Mouse (Mus musculus) brain, embryonic 14.5 days (tissue): ENCODE data around the gene Gm13272. TPM values are rescaled to one million over a fixed set of nuclear protein-coding genes. Genes with fewer than 3 reads are reported as not detected.

Source experiments
- polyA plus RNA-seq: library from polyadenylated mRNA; depleted of rRNA; stranded (reverse); fragments of >200 nt; gene quantifications from 2 replicates; pipeline ENCODE4 v1.2.3, GENCODE M21; 2012; rRNA removed

Gene Gm13272
- polyA plus RNA-seq, 1 experiment, result not detected

Other genes starting within 250 kb of the Gm13272 start
- gene Ifna15, start 221.6 kb upstream of the Gm13272 start, polyA plus RNA-seq, result not detected in 2 replicates
- not detected in 2 replicates for gene Ifna14, start 208.1 kb upstream of the Gm13272 start, polyA plus RNA-seq
- gene Ifna9, start 187.5 kb upstream of the Gm13272 start, polyA plus RNA-seq, result not detected in 2 replicates
- not detected in 2 replicates for gene Ifna12, start 176.5 kb upstream of the Gm13272 start, polyA plus RNA-seq
- gene C87499, start 145.4 kb upstream of the Gm13272 start, polyA plus RNA-seq, result not detected in 2 replicates
- not detected in 2 replicates for gene Ifna13, start 135.4 kb upstream of the Gm13272 start, polyA plus RNA-seq
- not detected in 2 replicates for gene Ifna16, start 102.9 kb upstream of the Gm13272 start, polyA plus RNA-seq
- not detected in 2 replicates for gene Ifna2, start 95.9 kb upstream of the Gm13272 start, polyA plus RNA-seq
- gene Ifnab, start 88.5 kb upstream of the Gm13272 start, polyA plus RNA-seq, result not detected in 2 replicates
- gene Gm26566, start 58.0 kb upstream of the Gm13272 start, polyA plus RNA-seq, result 1.2 and 2.4 TPM in 2 replicates
- 45.5 and 69.0 TPM in 2 replicates for gene Klhl9, start 57.4 kb upstream of the Gm13272 start, polyA plus RNA-seq
- not detected in 2 replicates for gene Gm13271, start 25.0 kb upstream of the Gm13272 start, polyA plus RNA-seq
- gene Gm13283, start 19.7 kb upstream of the Gm13272 start, polyA plus RNA-seq, result not detected in 2 replicates
- not detected in 2 replicates for gene Gm13290, start 6.0 kb upstream of the Gm13272 start, polyA plus RNA-seq
- not detected in 2 replicates for gene Gm13289, start 2.9 kb upstream of the Gm13272 start, polyA plus RNA-seq
- gene Ifnz, start 2.3 kb downstream of the Gm13272 start, polyA plus RNA-seq, result not detected in 2 replicates
- gene Gm13276, start 5.9 kb downstream of the Gm13272 start, polyA plus RNA-seq, result not detected in 2 replicates
- gene Gm13277, start 8.8 kb downstream of the Gm13272 start, polyA plus RNA-seq, result not detected in 2 replicates
- not detected in 2 replicates for gene Gm13278, start 11.7 kb downstream of the Gm13272 start, polyA plus RNA-seq
- not detected in 2 replicates for gene Gm13275, start 14.6 kb downstream of the Gm13272 start, polyA plus RNA-seq
- not detected in 2 replicates for gene Gm13279, start 17.5 kb downstream of the Gm13272 start, polyA plus RNA-seq
- not detected in 2 replicates for gene Gm13285, start 19.8 kb downstream of the Gm13272 start, polyA plus RNA-seq
- gene Gm13287, start 23.4 kb downstream of the Gm13272 start, polyA plus RNA-seq, result not detected in 2 replicates
- not detected in 2 replicates for gene Gm13288, start 25.7 kb downstream of the Gm13272 start, polyA plus RNA-seq
- gene Ifna7, start 36.4 kb downstream of the Gm13272 start, polyA plus RNA-seq, result 0.15 TPM in 1 of 2 replicates, not detected in the other
- gene Ifna11, start 40.1 kb downstream of the Gm13272 start, polyA plus RNA-seq, result not detected in 2 replicates
- not detected in 2 replicates for gene Ifna6, start 47.6 kb downstream of the Gm13272 start, polyA plus RNA-seq
- not detected in 2 replicates for gene Ifna5, start 55.7 kb downstream of the Gm13272 start, polyA plus RNA-seq
- not detected in 2 replicates for gene Ifna4, start 62.0 kb downstream of the Gm13272 start, polyA plus RNA-seq
- not detected in 2 replicates for gene Ifna1, start 70.2 kb downstream of the Gm13272 start, polyA plus RNA-seq
- not detected in 2 replicates for gene Ifne, start 100.4 kb downstream of the Gm13272 start, polyA plus RNA-seq